Mouse (Mus musculus): Measurements from ENCODE around the gene Hnrnpa1.

- TF ChIP-seq CTCF (IDR thresholded peaks at IDR 0.05; ENCODE audit: low read depth, low read length) (no peak), EP300 (IDR thresholded peaks at IDR 0.05; ENCODE audit: insufficient read depth, low read depth, low read length) (no peak)
Measured at GRCm38 (mm10) chr15:103257790-103258728, 17.8 kb downstream of the Hnrnpa1 start, which contains the start of gene Nfe2.
